ENCODE assay signal across 18 mouse cellular contexts in genomic region chr7:141143861-141144260, GRCm38 (mm10). TPM values are rescaled to one million over a fixed set of nuclear protein-coding genes. Genes with fewer than 3 reads are reported as not detected.
"Had no signal": no experiment of that assay in that cellular context is flagged by ENCODE, and none has a peak within 500 bp of the region (broad histone marks: within the 10 kb centered on the region; RNA-seq: fewer than 3 reads in every experiment).

No protein-coding gene starts in this region.

- H3K9ac ChIP-seq: limb, embryonic 12.5 days; lung, embryonic 15.5 days; midbrain, embryonic 12.5 days; neural tube, embryonic 13.5 days had no signal

- DNase-seq: kidney, adult 11 months; kidney, adult 9 months; kidney, postnatal 4 days; lung, postnatal 14 days; right cerebral cortex, adult 18-20 months; right cerebral cortex, postnatal 25 days had no signal

- H3K4me3 ChIP-seq: layer of hippocampus, adult 2 months; limb, embryonic 12.5 days; lung, embryonic 15.5 days; megakaryocyte, embryonic 14.5 days; midbrain, embryonic 12.5 days; neural tube, embryonic 13.5 days had no signal

- H3K27ac ChIP-seq: kidney, postnatal 0 days; limb, embryonic 12.5 days; lung, embryonic 15.5 days; macrophage; midbrain, embryonic 12.5 days; neural tube, embryonic 13.5 days had no signal

- H3K9me3 ChIP-seq: limb, embryonic 12.5 days; lung, embryonic 15.5 days; megakaryocyte, embryonic 14.5 days; midbrain, embryonic 12.5 days; neural tube, embryonic 13.5 days had no signal

- H3K27me3 ChIP-seq: limb, embryonic 12.5 days; lung, embryonic 15.5 days; megakaryocyte, embryonic 14.5 days; midbrain, embryonic 12.5 days; neural tube, embryonic 13.5 days had no signal

- H3K4me2 ChIP-seq: limb, embryonic 12.5 days; lung, embryonic 15.5 days; midbrain, embryonic 12.5 days; neural tube, embryonic 13.5 days had no signal

- ATAC-seq: midbrain, embryonic 16.5 days had no signal

- H3K4me1 ChIP-seq: limb, embryonic 12.5 days; lung, embryonic 15.5 days; midbrain, embryonic 12.5 days had no signal

RNA-seq across cellular contexts. Expression of gene Ano9, which starts 26.3 kb away (rescaled TPM):
- total RNA-seq: layer of hippocampus, adult 2 months; layer of hippocampus, postnatal 10 days; left cerebral cortex, postnatal 36 days; liver, adult 2 months had no signal
- polyA plus RNA-seq: macrophage; midbrain, embryonic 12.5 days had no signal
